ENCODE assay signal across 15 mouse cellular contexts in the genomic region with DNA sequence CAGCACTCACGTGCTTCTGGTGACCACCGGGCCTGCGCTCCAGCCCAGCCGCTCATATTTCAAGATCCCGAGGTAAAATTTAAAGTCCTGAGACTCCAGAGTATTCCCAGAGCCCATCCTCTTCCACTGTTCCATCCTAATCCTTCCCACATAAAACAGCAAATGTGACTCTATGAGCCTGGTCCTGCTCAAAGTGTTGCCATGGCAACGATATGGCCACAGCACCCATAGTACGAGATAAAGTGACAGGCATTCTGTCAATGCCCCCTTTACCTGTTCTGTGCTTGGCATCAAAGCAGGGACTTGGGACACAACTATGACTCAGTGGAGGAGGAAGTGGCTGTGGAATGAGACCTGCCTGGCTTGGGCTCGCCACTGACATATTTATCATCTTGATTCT.
"Had no signal": no experiment of that assay in that cellular context is flagged by ENCODE, and none has a peak within 500 bp of the region (broad histone marks: within the 10 kb centered on the region; RNA-seq: fewer than 3 reads in every experiment).

No protein-coding gene starts in this region.

- H3K9ac ChIP-seq: liver, embryonic 12.5 days; liver, embryonic 14.5 days; lung, embryonic 14.5 days; midbrain, embryonic 12.5 days; neural tube, embryonic 12.5 days had no signal

- H3K4me1 ChIP-seq: midbrain, embryonic 12.5 days; neural tube, embryonic 12.5 days had no signal

- DNase-seq: lung, adult 18-20 months; lung, embryonic 14.5 days; lung, postnatal 10 days; lung, postnatal 4 days; right cerebral cortex, adult 18-20 months; right cerebral cortex, postnatal 25 days; right cerebral cortex, postnatal 4 days; spleen, adult 18-20 months; thymus, adult 2 months; thymus, postnatal 25 days; thymus, postnatal 4 days had no signal

- H3K9me3 ChIP-seq: liver, embryonic 12.5 days; midbrain, embryonic 12.5 days; neural tube, embryonic 12.5 days had no signal

- H3K4me2 ChIP-seq: liver, embryonic 12.5 days; lung, embryonic 14.5 days; midbrain, embryonic 12.5 days; neural tube, embryonic 12.5 days had no signal

- H3K36me3 ChIP-seq: liver, embryonic 12.5 days; midbrain, embryonic 12.5 days; neural tube, embryonic 12.5 days had no signal

- H3K4me3 ChIP-seq: liver, embryonic 12.5 days; midbrain, embryonic 12.5 days; neural tube, embryonic 12.5 days had no signal

- ATAC-seq: liver, embryonic 12.5 days had no signal

- H3K27ac ChIP-seq: liver, embryonic 12.5 days; liver, embryonic 14.5 days; midbrain, embryonic 12.5 days; neural tube, embryonic 12.5 days had no signal
